Mouse (Mus musculus) CH12.LX (cell line): ENCODE measurements around the gene Papss1. TPM values are rescaled to one million over a fixed set of nuclear protein-coding genes. Genes with fewer than 3 reads are reported as not detected.

Experiments
- DNase-seq: peaks from one replicate; pipeline ENCODE4 v3.0.0-alpha.2; 2013; ENCODE audit errors: extremely low read depth
- H3K27ac ChIP-seq: 2 replicates; pipeline ENCODE4 v1.5.1; 2012; ENCODE audit warnings: low read depth, mild to moderate bottlenecking, control low read depth, moderate library complexity; ENCODE audit not compliant: insufficient read depth
- H3K27me3 ChIP-seq: replicated peaks from 2 replicates; pipeline ENCODE3; 2012; ENCODE audit warnings: inconsistent platforms
- H3K36me3 ChIP-seq, 2 experiments: replicated peaks in 1 of 2; 2 replicates each; pipeline versions ENCODE3 to v1.6.1; 2012; ENCODE audit warnings: inconsistent platforms in 1 of 2, low read length in 1 of 2, mild to moderate bottlenecking in 1 of 2, mixed read lengths in 1 of 2, moderate library complexity in 1 of 2; ENCODE audit not compliant: control insufficient read depth in 1 of 2, insufficient read depth in 1 of 2
- H3K4me1 ChIP-seq, 2 experiments: 2 replicates each; pipeline ENCODE4 v1.6.1; 2012; ENCODE audit warnings: inconsistent platforms in 1 of 2, moderate library complexity in 1 of 2; ENCODE audit not compliant: insufficient read depth in 2 of 2, control insufficient read depth in 1 of 2
- H3K4me2 ChIP-seq: 2 replicates; pipeline ENCODE4 v1.6.1; 2012; ENCODE audit warnings: low read depth, mild to moderate bottlenecking, control low read depth; ENCODE audit not compliant: poor library complexity, insufficient read depth, severe bottlenecking
- H3K4me3 ChIP-seq, 3 experiments: fragments of 150-350 bp in 1 of 3; sonication (generic) in 1 of 3; replicated peaks in 1 of 3; 2 replicates each; pipeline versions ENCODE3 to v1.5.1; 2011 to 2012; ENCODE audit warnings: low read depth in 2 of 3, low read length in 2 of 3, mild to moderate bottlenecking in 2 of 3, moderate library complexity in 2 of 3, control low read depth in 1 of 3, improper control_type of control experiment in 1 of 3, inconsistent platforms in 1 of 3, mixed read lengths in 1 of 3; ENCODE audit not compliant: poor library complexity in 1 of 3
- H3K79me2 ChIP-seq: replicated peaks from 2 replicates; pipeline ENCODE4 v1.6.1; 2012; ENCODE audit warnings: mild to moderate bottlenecking, moderate library complexity; ENCODE audit not compliant: control insufficient read depth, poor library complexity, insufficient read depth, severe bottlenecking; ENCODE audit errors: extremely low read depth
- H3K9ac ChIP-seq: 2 replicates; pipeline ENCODE4 v1.6.1; 2012; ENCODE audit warnings: low read depth, mild to moderate bottlenecking, control low read depth, moderate library complexity; ENCODE audit not compliant: insufficient read depth
- H3K9me3 ChIP-seq: replicated peaks from 2 replicates; pipeline ENCODE3; 2012; ENCODE audit warnings: low read length, inconsistent platforms, mixed read lengths
- BHLHE40 ChIP-seq: IDR thresholded peaks from 2 replicates; pipeline ENCODE4 v1.6.1; 2011; ENCODE audit warnings: mild to moderate bottlenecking, low read depth, low read length, improper control_type of control experiment
- E2F4 ChIP-seq: IDR thresholded peaks from 2 replicates; pipeline ENCODE4 v1.6.1; 2011; ENCODE audit warnings: low read depth, low read length, improper control_type of control experiment; ENCODE audit not compliant: insufficient replicate concordance
- ELF1 ChIP-seq: IDR thresholded peaks from 2 replicates; pipeline ENCODE4 v1.6.1; 2014; ENCODE audit warnings: low read depth, mild to moderate bottlenecking, inconsistent platforms, low read length, improper control_type of control experiment
- EP300 ChIP-seq: IDR thresholded peaks from 2 replicates; pipeline ENCODE4 v1.6.1; 2011; ENCODE audit warnings: low read length, improper control_type of control experiment
- ETS1 ChIP-seq: conservative IDR thresholded peaks from 2 replicates; pipeline ENCODE4 v1.6.1; 2012; ENCODE audit warnings: low read depth, mild to moderate bottlenecking, inconsistent platforms, low read length, improper control_type of control experiment, moderate library complexity
- GABPA ChIP-seq: IDR thresholded peaks from 2 replicates; pipeline ENCODE4 v1.6.1; 2012; ENCODE audit warnings: low read depth, low read length, improper control_type of control experiment, inconsistent platforms; ENCODE audit not compliant: insufficient replicate concordance
- HCFC1 ChIP-seq: IDR thresholded peaks from 2 replicates; pipeline ENCODE4 v1.6.1; 2012; ENCODE audit warnings: low read depth, mild to moderate bottlenecking, inconsistent platforms, low read length, improper control_type of control experiment
- IRF4 ChIP-seq: IDR thresholded peaks from 2 replicates; pipeline ENCODE4 v1.6.1; 2014; ENCODE audit warnings: low read depth, mild to moderate bottlenecking, inconsistent platforms, low read length, improper control_type of control experiment
- KAT2A ChIP-seq: IDR thresholded peaks from 2 replicates; pipeline ENCODE4 v1.6.1; 2012; ENCODE audit warnings: low read length, improper control_type of control experiment, inconsistent platforms; ENCODE audit not compliant: insufficient replicate concordance
- MAFK ChIP-seq: IDR thresholded peaks from 2 replicates; pipeline ENCODE4 v1.6.1; 2011; ENCODE audit warnings: low read length, improper control_type of control experiment; ENCODE audit not compliant: insufficient replicate concordance
- MAX ChIP-seq: IDR thresholded peaks from 2 replicates; pipeline ENCODE4 v1.6.1; 2011; ENCODE audit warnings: low read length, improper control_type of control experiment
- MAZ ChIP-seq: IDR thresholded peaks from 2 replicates; pipeline ENCODE4 v1.6.1; 2012; ENCODE audit warnings: low read depth, mild to moderate bottlenecking, inconsistent platforms, low read length, improper control_type of control experiment, moderate library complexity
- MEF2A ChIP-seq: IDR thresholded peaks from 2 replicates; pipeline ENCODE4 v1.6.1; 2014; ENCODE audit warnings: low read depth, mild to moderate bottlenecking, inconsistent platforms, low read length, improper control_type of control experiment, borderline replicate concordance
- MXI1 ChIP-seq: IDR thresholded peaks from 2 replicates; pipeline ENCODE4 v1.6.1; 2011; ENCODE audit warnings: mild to moderate bottlenecking, low read depth, low read length, improper control_type of control experiment
- MYC ChIP-seq: IDR thresholded peaks from 2 replicates; pipeline ENCODE4 v1.6.1; 2011; ENCODE audit warnings: low read depth, mild to moderate bottlenecking, improper control_type of control experiment, low read length
- NELFE ChIP-seq: IDR thresholded peaks from 2 replicates; pipeline ENCODE4 v1.6.1; 2011; ENCODE audit warnings: low read depth, low read length, improper control_type of control experiment
- POLR2A ChIP-seq: IDR thresholded peaks from 2 replicates; pipeline ENCODE4 v1.6.1; 2011; ENCODE audit warnings: low read depth, mild to moderate bottlenecking, improper control_type of control experiment, low read length
- RAD21 ChIP-seq: IDR thresholded peaks from 2 replicates; pipeline ENCODE4 v1.6.1; 2011; ENCODE audit warnings: low read depth, mild to moderate bottlenecking, low read length, improper control_type of control experiment, moderate library complexity
- RCOR1 ChIP-seq: conservative IDR thresholded peaks from 2 replicates; pipeline ENCODE4 v1.6.1; 2012; ENCODE audit warnings: low read depth, mild to moderate bottlenecking, inconsistent platforms, low read length, improper control_type of control experiment
- SIN3A ChIP-seq: IDR thresholded peaks from 2 replicates; pipeline ENCODE4 v1.6.1; 2012; ENCODE audit warnings: low read length, improper control_type of control experiment, inconsistent platforms
- SMC3 ChIP-seq: IDR thresholded peaks from 2 replicates; pipeline ENCODE4 v1.6.1; 2011; ENCODE audit warnings: low read depth, low read length, improper control_type of control experiment
- TBP ChIP-seq: conservative IDR thresholded peaks from 2 replicates; pipeline ENCODE4 v1.6.1; 2011; ENCODE audit warnings: low read depth, low read length, improper control_type of control experiment
- UBTF ChIP-seq: IDR thresholded peaks from 2 replicates; pipeline ENCODE4 v1.6.1; 2012; ENCODE audit warnings: low read depth, mild to moderate bottlenecking, inconsistent platforms, low read length, improper control_type of control experiment, moderate library complexity
- USF1 ChIP-seq: IDR thresholded peaks from 2 replicates; pipeline ENCODE4 v1.6.1; 2014; ENCODE audit warnings: low read depth, mild to moderate bottlenecking, inconsistent platforms, low read length, improper control_type of control experiment
- USF2 ChIP-seq: conservative IDR thresholded peaks from 2 replicates; pipeline ENCODE4 v1.6.1; 2011; ENCODE audit warnings: low read depth, low read length, improper control_type of control experiment
- ZC3H11A ChIP-seq: IDR thresholded peaks from 2 replicates; pipeline ENCODE4 v1.6.1; 2012; ENCODE audit warnings: low read depth, mild to moderate bottlenecking, inconsistent platforms, low read length, improper control_type of control experiment
- ZKSCAN1 ChIP-seq: IDR thresholded peaks from 2 replicates; pipeline ENCODE4 v1.6.1; 2012; ENCODE audit warnings: low read depth, inconsistent platforms, low read length, improper control_type of control experiment, borderline replicate concordance
- ZMIZ1 ChIP-seq: IDR thresholded peaks from 2 replicates; pipeline ENCODE4 v1.6.1; 2012; ENCODE audit warnings: low read depth, mild to moderate bottlenecking, inconsistent platforms, low read length, improper control_type of control experiment
- ZNF384 ChIP-seq: IDR thresholded peaks from 2 replicates; pipeline ENCODE4 v1.6.1; 2012; ENCODE audit warnings: low read depth, low read length, improper control_type of control experiment, inconsistent platforms
- dilution Hi-C: fragments of 300-500 bp; cut with MboI; formaldehyde crosslinking; loops from 2 replicates; pipeline ENCODE4 v1.14.3; 2020; ENCODE audit warnings: low sequenced_read_pairs; ENCODE audit not compliant: extremely low pct_unique_long_range_greater_than_20kb, extremely low pct_ligation_motif_present
- in situ Hi-C: fragments of 300-500 bp; cut with MboI; formaldehyde crosslinking; loops from 3 replicates; pipeline ENCODE4 v1.14.3; 2019; ENCODE audit warnings: low sequenced_read_pairs, low pct_ligation_motif_present, low pct_unique_long_range_greater_than_20kb, mixed read lengths
- polyA plus RNA-seq: library from polyadenylated mRNA; unstranded; fragments of >175 nt; gene quantifications from 2 replicates; pipeline ENCODE4 v1.2.1, GENCODE M21; 2012; ENCODE audit warnings: low read depth; ENCODE audit not compliant: insufficient read length
- total RNA-seq, 2 experiments: library from RNA; depleted of rRNA; stranded (reverse); fragments of 300-350 nt in 1 of 2; fragments of >200 nt in 1 of 2; gene quantifications; 2 replicates each; pipeline ENCODE4 v1.2.3; 2012 to 2014

Gene Papss1
- total and polyA plus RNA-seq, 3 experiments = 13.0 to 27.1 (median 19.3) TPM

DNA sequence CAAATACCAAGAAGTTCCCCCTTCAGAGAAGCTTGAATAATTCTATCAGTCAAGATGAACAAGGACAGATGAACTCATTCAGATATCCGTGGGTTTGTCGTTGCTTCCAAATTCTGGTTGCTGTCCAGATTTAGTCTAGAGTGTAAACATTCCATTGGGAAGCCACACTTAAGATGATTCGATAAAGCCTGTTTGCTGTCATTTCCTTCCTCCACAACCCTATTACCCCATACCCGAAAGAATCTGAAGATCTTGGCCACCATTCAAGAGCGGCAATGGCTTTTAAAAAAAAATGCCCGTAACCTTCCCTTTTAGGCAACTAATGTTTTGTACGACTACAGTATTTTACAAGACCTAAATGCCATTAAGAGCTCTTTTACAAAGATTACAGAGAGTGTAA lies 42.3 kb upstream of the Papss1 start:
- H3K4me2 ChIP-seq = no peak overlapping the region
- no peak overlapping the region for H3K9ac ChIP-seq
- no peak overlapping the region for H3K4me3 ChIP-seq
- DNase-seq = no peak
- H3K9me3 ChIP-seq = no peaks in the 10 kb centered on the region
- in situ Hi-C loops = no loop called here
- TF ChIP-seq HCFC1 (no peak), KAT2A (no peak), MXI1 (no peak), SMC3 (no peak), MAX (no peak), ZNF384 (no peak), RCOR1 (no peak), BHLHE40 (no peak), MAFK (no peak), TBP (no peak), ZC3H11A (no peak), SIN3A (no peak), MEF2A (no peak), E2F4 (no peak), USF2 (no peak), ZKSCAN1 (no peak), GABPA (no peak), IRF4 (no peak)
- H3K27me3 ChIP-seq = no peaks in the 10 kb centered on the region
- H3K79me2 ChIP-seq = no peaks in the 10 kb centered on the region
- H3K27ac ChIP-seq = no peak overlapping the region
- dilution Hi-C loops = no loop called here
- no peaks in the 10 kb centered on the region for H3K36me3 ChIP-seq
- no peaks in the 10 kb centered on the region for H3K4me1 ChIP-seq

DNA sequence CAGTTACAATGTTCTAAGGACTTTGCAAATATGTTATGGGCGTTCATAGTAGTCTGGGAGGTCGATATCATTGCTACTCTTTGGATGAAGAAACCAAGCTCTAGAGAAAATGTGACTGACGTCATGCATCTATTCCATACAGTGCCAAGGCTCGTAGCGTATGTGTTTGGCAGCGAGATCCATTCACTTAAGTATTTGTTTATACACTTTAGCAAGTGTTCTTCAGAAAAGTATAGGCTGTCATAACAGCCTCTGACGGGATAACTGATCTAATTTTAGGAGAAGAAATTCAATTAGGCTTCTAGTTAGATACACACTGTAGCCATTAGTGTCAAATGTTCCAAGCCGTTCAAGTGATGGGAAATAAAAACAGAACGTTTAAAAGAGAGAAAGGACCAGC lies 40.8 kb upstream of the Papss1 start:
- dilution Hi-C loops = no loop called here

More for the DNA sequence above, 40.8 kb upstream of the Papss1 start:
- Histone ChIP-seq H3K27ac (no peak overlapping the region), H3K4me2 (no peak overlapping the region), H3K4me1 (no peaks in the 10 kb centered on the region), H3K79me2 (no peaks in the 10 kb centered on the region), H3K9ac (no peak overlapping the region), H3K9me3 (no peaks in the 10 kb centered on the region), H3K4me3 (no peak overlapping the region), H3K27me3 (no peaks in the 10 kb centered on the region), H3K36me3 (no peaks in the 10 kb centered on the region)
- in situ Hi-C loops = no loop called here
- DNase-seq = no peak
- TF ChIP-seq SMC3 (no peak), ELF1 (no peak), NELFE (no peak), IRF4 (no peak), UBTF (no peak), MEF2A (no peak), MAZ (no peak), ZMIZ1 (no peak), MXI1 (no peak), USF1 (no peak), POLR2A (no peak), EP300 (no peak), MYC (no peak), E2F4 (no peak), GABPA (no peak), RAD21 (no peak), SIN3A (no peak), ETS1 (no peak)
